Mouse (Mus musculus) heart, postnatal 0 days (tissue): Measurements from ENCODE around the gene Slc12a4.
A peak's percentile ranks its signal among the peaks of the same experiment; 100 is the strongest.

Source experiments
- CTCF ChIP-seq: IDR thresholded peaks from 2 replicates; pipeline ENCODE4 v1.5.1; 2016; ENCODE audit warnings: antibody characterized with exemption, control low read depth, low read depth
- EP300 ChIP-seq: IDR thresholded peaks from 2 replicates; pipeline ENCODE4 v1.6.1; 2016; ENCODE audit warnings: antibody characterized with exemption, low read depth

DNA sequence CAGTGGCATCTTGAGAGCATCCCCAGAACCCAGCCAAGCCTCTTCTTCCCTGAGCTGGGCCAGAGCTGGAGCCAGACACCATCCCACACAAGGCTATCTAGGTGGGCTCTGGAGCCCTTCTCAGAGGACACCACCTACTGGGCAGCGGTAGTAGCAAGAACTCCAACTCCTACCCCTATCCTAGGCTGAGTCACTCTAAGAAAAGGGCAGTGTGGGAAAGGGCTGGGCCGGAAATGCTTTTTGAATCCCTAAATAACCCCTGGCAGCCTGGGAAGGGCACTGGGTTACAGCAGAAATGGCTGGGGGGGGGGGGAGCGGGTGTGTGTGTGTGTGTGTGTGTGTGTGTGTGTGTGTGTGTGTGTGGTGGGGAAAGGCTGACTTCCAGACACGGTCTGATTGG lies 8.1 kb downstream of the Slc12a4 start:
- TF ChIP-seq CTCF (peak; percentile 40), EP300 (0 out of 2 replicates have a peak, but pooled peaks have one; percentile 11)
